Mouse (Mus musculus): ENCODE measurements at regions not wholly inside any gene's neighbourhood (a gene's known extent, or its start where the extent isn't known, plus 50 kb on each side); places are given as distances from the start of the nearest gene placed in this dataset.
A peak's percentile ranks its signal among the peaks of the same experiment; 100 is the strongest.

DNA sequence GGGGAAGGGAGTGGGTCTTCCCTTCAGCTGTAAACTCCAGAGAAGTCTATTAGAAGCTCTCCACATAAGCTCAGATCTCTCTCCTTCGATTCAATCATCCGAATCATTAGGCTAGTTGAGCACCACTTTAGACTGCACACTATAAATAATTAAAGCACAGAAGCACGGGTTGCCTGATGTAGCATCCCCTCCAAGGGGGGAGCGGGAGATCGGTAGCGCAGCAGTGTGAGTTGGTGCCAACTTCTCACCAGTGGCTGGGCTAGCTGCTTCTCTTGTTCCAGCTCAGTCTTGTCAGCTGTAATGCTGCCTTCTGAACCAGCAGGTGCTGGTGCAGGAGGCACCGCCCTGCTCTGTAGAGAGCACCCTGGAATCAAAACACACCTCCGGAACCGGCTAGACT, 78.6 kb downstream of the A830031A19Rik start:
- Histone ChIP-seq H3K4me3 (no peak overlapping the region), H3K27ac (no peak overlapping the region), H3K9ac (ENCODE audit: low read depth, low read length) (no peak overlapping the region), H3K36me3 (ENCODE audit: control insufficient read depth, insufficient read depth, low read length) (no peaks in the 10 kb centered on the region), H3K79me2 (replicated peaks; ENCODE audit: control insufficient read depth, insufficient read depth, low read length) (no peaks in the 10 kb centered on the region), H3K27me3 (ENCODE audit: control insufficient read depth, insufficient read depth, low read length) (no peaks in the 10 kb centered on the region), H3K4me1 (ENCODE audit: control insufficient read depth, insufficient read depth, low read length) (no peaks in the 10 kb centered on the region)
- TF ChIP-seq CTCF (IDR thresholded peaks at IDR 0.05) (no peak), EP300 (IDR thresholded peaks at IDR 0.05; ENCODE audit: insufficient read depth, low read depth, low read length) (no peak), POLR2A (IDR thresholded peaks at IDR 0.05; ENCODE audit: insufficient read depth, low read depth, low read length) (no peak)
- 70% methylated on average over 9 of the region's 9 CpGs for WGBS
- no peak for DNase-seq
- intact Hi-C loops (cut with DNase I): no loop called here

DNA sequence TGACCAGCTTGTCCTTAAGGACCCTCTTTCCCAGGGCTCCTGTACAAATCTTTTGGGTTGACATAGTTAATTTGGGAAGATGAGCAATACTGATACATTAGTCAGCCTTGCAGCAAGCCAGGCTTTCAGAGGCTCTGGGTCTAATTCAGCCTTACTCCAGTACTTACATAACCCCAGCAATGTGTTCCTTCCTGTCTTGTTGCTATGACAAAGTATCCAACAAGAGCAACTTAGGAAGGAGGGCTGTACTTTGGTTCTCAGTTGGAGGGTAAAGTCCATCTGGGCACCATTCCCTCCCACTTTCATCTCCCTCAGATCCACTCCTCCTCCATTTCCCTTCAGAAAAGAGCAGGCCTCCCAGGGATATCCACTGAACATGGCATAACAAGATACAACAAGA, 80.7 kb downstream of the A830031A19Rik start:
- Histone ChIP-seq H3K9ac (ENCODE audit: low read depth, low read length) (no peak overlapping the region), H3K36me3 (ENCODE audit: control insufficient read depth, insufficient read depth, low read length) (no peaks in the 10 kb centered on the region), H3K79me2 (replicated peaks; ENCODE audit: control insufficient read depth, insufficient read depth, low read length) (no peaks in the 10 kb centered on the region), H3K4me3 (no peak overlapping the region), H3K4me1 (ENCODE audit: control insufficient read depth, insufficient read depth, low read length) (no peaks in the 10 kb centered on the region), H3K27ac (no peak overlapping the region), H3K27me3 (ENCODE audit: control insufficient read depth, insufficient read depth, low read length) (no peaks in the 10 kb centered on the region)
- no peak for DNase-seq
- intact Hi-C loops (cut with DNase I): no loop called here
- no peak for TF ChIP-seq POLR2A (IDR thresholded peaks at IDR 0.05; ENCODE audit: insufficient read depth, low read depth, low read length)
- TF ChIP-seq EP300 (IDR thresholded peaks at IDR 0.05; ENCODE audit: insufficient read depth, low read depth, low read length): no peak
- no peak for TF ChIP-seq CTCF (IDR thresholded peaks at IDR 0.05)

DNA sequence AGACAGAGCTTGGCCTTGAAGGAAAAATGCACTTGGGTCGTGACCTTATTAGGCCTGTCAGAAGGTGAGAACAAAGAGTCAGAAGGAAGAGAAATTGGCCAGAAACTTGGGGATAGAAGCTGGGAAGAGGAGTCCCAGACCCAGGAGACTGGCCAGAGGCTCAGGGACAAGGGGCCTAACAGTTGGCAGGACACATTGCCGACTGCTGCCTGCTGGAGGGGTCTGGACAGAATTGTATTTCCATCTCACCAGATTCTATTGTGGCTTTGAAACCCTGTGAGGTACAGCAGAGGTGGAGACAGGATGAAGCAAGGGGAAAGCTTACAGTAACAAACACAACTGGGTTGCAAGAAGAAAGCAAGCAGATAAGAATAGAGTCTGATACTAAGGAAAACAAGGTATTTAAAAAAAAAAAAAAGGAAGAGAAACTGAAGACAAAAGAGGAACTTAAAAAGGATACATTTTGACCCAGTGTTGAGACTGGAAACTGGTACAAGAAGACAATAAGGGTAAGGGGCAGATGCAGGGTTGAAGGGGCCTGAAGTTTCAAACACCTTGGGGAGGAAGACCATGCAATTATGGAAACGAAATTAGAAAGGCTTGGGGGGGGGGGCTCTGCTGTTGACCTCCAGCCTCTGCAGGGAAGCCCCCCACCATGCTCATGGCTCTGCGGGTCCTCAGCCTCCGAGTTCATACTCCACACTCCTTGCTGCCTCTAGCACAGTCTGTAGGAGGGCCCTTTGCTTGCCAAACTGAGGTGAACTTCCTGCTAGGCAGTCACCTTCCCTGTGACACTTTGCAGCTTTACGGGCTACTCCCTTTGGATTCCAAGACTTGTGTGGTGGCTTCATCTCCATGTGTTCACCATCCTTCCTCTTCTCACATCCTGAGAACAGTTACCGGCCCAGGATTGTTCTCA, 87.1 kb downstream of the A830031A19Rik start:
- intact Hi-C loops (cut with DNase I): no loop called here
- no peak for TF ChIP-seq CTCF (IDR thresholded peaks at IDR 0.05)
- 54% methylated on average over 7 of the region's 7 CpGs for WGBS

DNA sequence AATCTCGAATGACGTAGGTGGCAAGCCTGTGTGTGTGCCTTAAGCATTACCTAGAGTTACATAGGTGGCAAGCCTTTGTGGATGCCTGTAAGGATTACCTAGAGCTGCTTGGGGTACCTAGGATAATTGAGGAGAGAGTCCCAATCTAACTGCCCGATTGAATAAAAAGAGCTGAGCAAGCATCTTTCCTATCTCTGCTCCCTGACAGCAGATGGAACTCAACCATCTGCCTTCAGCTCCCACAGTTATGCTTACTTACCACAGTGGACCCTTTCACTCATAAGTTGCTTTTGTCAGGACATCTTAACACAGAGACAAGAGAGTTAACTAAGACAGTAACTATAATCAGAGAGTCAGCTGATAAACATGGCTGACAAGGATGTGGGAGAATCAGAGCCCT, 89.6 kb downstream of the A830031A19Rik start:
- Histone ChIP-seq H3K9ac (ENCODE audit: low read depth, low read length) (no peak overlapping the region), H3K4me1 (ENCODE audit: control insufficient read depth, insufficient read depth, low read length) (no peaks in the 10 kb centered on the region), H3K4me3 (no peak overlapping the region), H3K27ac (no peak overlapping the region), H3K79me2 (replicated peaks; ENCODE audit: control insufficient read depth, insufficient read depth, low read length) (no peaks in the 10 kb centered on the region), H3K27me3 (ENCODE audit: control insufficient read depth, insufficient read depth, low read length) (no peaks in the 10 kb centered on the region), H3K36me3 (ENCODE audit: control insufficient read depth, insufficient read depth, low read length) (no peaks in the 10 kb centered on the region)
- WGBS: 86% methylated on average over 3 of the region's 3 CpGs
- DNase-seq: no peak
- TF ChIP-seq CTCF (IDR thresholded peaks at IDR 0.05) (no peak), EP300 (IDR thresholded peaks at IDR 0.05; ENCODE audit: insufficient read depth, low read depth, low read length) (no peak), POLR2A (IDR thresholded peaks at IDR 0.05; ENCODE audit: insufficient read depth, low read depth, low read length) (no peak)
- intact Hi-C loops (cut with DNase I): no loop called here

More for the DNA sequence above, 87.1 kb downstream of the A830031A19Rik start:
- H3K4me3 ChIP-seq: no peak overlapping the region
- H3K36me3 ChIP-seq (ENCODE audit: control insufficient read depth, insufficient read depth, low read length): no peaks in the 10 kb centered on the region
- DNase-seq: no peak
- H3K4me1 ChIP-seq (ENCODE audit: control insufficient read depth, insufficient read depth, low read length): no peaks in the 10 kb centered on the region
- H3K27me3 ChIP-seq (ENCODE audit: control insufficient read depth, insufficient read depth, low read length): no peaks in the 10 kb centered on the region
- no peak overlapping the region for H3K27ac ChIP-seq
- no peaks in the 10 kb centered on the region for H3K79me2 ChIP-seq (replicated peaks; ENCODE audit: control insufficient read depth, insufficient read depth, low read length)
- H3K9ac ChIP-seq (ENCODE audit: low read depth, low read length): no peak overlapping the region

DNA sequence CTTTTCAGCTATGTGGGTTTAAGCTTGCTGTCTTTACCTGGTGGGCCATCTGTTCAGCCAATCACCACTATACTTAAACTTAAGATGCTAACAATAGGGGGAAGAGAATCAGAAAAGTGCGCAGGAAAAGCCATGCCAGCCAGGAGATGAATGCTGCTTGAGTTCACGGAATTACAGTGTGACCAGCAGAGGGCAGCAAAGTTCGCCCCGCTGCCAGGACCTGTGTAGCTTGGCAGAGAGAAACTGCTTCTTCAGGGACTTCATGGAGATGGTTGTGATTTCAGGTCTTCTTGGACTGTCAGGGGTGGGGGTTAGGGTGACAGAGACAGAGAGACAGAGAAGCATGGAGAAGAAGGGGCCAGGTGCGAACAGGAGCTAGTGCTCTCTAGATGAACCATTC, 84.3 kb upstream of the Papolg start:
- H3K36me3 ChIP-seq (ENCODE audit: control insufficient read depth, insufficient read depth, low read length): no peaks in the 10 kb centered on the region
- no peak overlapping the region for H3K27ac ChIP-seq
- H3K27me3 ChIP-seq (ENCODE audit: control insufficient read depth, insufficient read depth, low read length): no peaks in the 10 kb centered on the region
- peak; percentile 59 to 71 for DNase-seq
- H3K4me3 ChIP-seq: no peak overlapping the region
- H3K4me1 ChIP-seq (ENCODE audit: control insufficient read depth, insufficient read depth, low read length): no peaks in the 10 kb centered on the region
- H3K9ac ChIP-seq (ENCODE audit: low read depth, low read length): no peak overlapping the region
- no peaks in the 10 kb centered on the region for H3K79me2 ChIP-seq (replicated peaks; ENCODE audit: control insufficient read depth, insufficient read depth, low read length)
- TF ChIP-seq POLR2A (IDR thresholded peaks at IDR 0.05; ENCODE audit: insufficient read depth, low read depth, low read length) (no peak), EP300 (IDR thresholded peaks at IDR 0.05; ENCODE audit: insufficient read depth, low read depth, low read length) (no peak), CTCF (IDR thresholded peaks at IDR 0.05) (peak; percentile 87)
- WGBS: 10% methylated on average over 5 of the region's 5 CpGs
- intact Hi-C loops (cut with DNase I): no loop called here

DNA sequence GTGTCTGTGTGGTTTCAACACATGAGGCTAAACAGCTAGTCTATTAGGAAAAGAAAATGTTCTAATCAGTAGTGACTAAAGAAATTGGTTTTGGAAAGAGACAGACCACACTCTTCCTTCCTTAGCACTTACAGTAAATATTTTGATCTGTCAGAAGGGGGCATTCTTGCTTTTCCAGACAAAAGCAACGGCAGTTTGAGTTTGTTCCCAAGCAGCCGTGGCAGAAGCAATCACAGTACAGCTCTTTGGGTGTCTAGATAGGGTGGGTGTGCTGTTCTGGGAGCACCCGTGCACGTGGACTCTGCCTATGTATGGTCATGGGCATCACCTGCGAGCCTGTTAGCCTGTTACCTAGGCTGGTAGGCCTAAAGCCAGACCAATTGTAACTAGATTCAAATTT, 83.2 kb upstream of the Papolg start:
- 63% methylated on average over 5 of the region's 5 CpGs for WGBS
- TF ChIP-seq CTCF (IDR thresholded peaks at IDR 0.05): no peak
- TF ChIP-seq POLR2A (IDR thresholded peaks at IDR 0.05; ENCODE audit: insufficient read depth, low read depth, low read length): no peak
- no peak for TF ChIP-seq EP300 (IDR thresholded peaks at IDR 0.05; ENCODE audit: insufficient read depth, low read depth, low read length)

More for the DNA sequence above, 83.2 kb upstream of the Papolg start:
- H3K9ac ChIP-seq (ENCODE audit: low read depth, low read length): no peak overlapping the region
- H3K4me1 ChIP-seq (ENCODE audit: control insufficient read depth, insufficient read depth, low read length): no peaks in the 10 kb centered on the region
- H3K36me3 ChIP-seq (ENCODE audit: control insufficient read depth, insufficient read depth, low read length): no peaks in the 10 kb centered on the region
- H3K4me3 ChIP-seq: no peak overlapping the region
- no peaks in the 10 kb centered on the region for H3K27me3 ChIP-seq (ENCODE audit: control insufficient read depth, insufficient read depth, low read length)
- no peaks in the 10 kb centered on the region for H3K79me2 ChIP-seq (replicated peaks; ENCODE audit: control insufficient read depth, insufficient read depth, low read length)
- DNase-seq: no peak
- H3K27ac ChIP-seq: no peak overlapping the region
- intact Hi-C loops (cut with DNase I): no loop called here

All from heart, adult 2 months (tissue).